Mouse (Mus musculus) MEL (cell line): ENCODE data around the gene Stmnd1. TPM values are rescaled to one million over a fixed set of nuclear protein-coding genes. Genes with fewer than 3 reads are reported as not detected.

Experiments
- DNase-seq: peaks from one replicate; pipeline ENCODE4 v3.0.0; 2011; ENCODE audit warnings: low read depth, low spot score
- H3K27ac ChIP-seq: 2 replicates; pipeline ENCODE4 v1.5.1; 2012; ENCODE audit warnings: low read depth, mild to moderate bottlenecking, control low read depth, low read length, moderate library complexity; ENCODE audit not compliant: control insufficient read depth
- H3K27me3 ChIP-seq, 2 experiments: fragments of 150-350 bp in 1 of 2; sonication (generic) in 1 of 2; 2 replicates each; pipeline ENCODE4 v1.6.1; 2012; ENCODE audit warnings: low read length in 2 of 2, mild to moderate bottlenecking in 2 of 2, improper control_type of control experiment in 1 of 2, moderate library complexity in 1 of 2; ENCODE audit not compliant: insufficient read depth in 2 of 2, control insufficient read depth in 1 of 2
- H3K36me3 ChIP-seq, 2 experiments: 2 replicates each; pipeline ENCODE4 v1.6.1; 2012 to 2014; ENCODE audit warnings: low read length in 2 of 2, improper control_type of control experiment in 1 of 2, inconsistent platforms in 1 of 2, mild to moderate bottlenecking in 1 of 2; ENCODE audit not compliant: insufficient read depth in 2 of 2, control insufficient read depth in 1 of 2
- H3K4me1 ChIP-seq, 2 experiments: fragments of 150-350 bp in 1 of 2; sonication (generic) in 1 of 2; 2 replicates each; pipeline ENCODE4 v1.6.1; 2012; ENCODE audit warnings: low read length in 2 of 2, improper control_type of control experiment in 1 of 2, mild to moderate bottlenecking in 1 of 2; ENCODE audit not compliant: insufficient read depth in 2 of 2, control insufficient read depth in 1 of 2
- H3K4me3 ChIP-seq, 2 experiments: fragments of 150-350 bp in 1 of 2; sonication (generic) in 1 of 2; 2 replicates each; pipeline ENCODE4 v1.5.1; 2012; ENCODE audit warnings: low read depth in 2 of 2, low read length in 2 of 2, mild to moderate bottlenecking in 2 of 2, moderate library complexity in 2 of 2, control low read depth in 1 of 2, improper control_type of control experiment in 1 of 2; ENCODE audit not compliant: control insufficient read depth in 1 of 2, insufficient read depth in 1 of 2
- H3K79me2 ChIP-seq: 2 replicates; pipeline ENCODE4 v1.6.1; 2012; ENCODE audit warnings: mild to moderate bottlenecking, low read length, moderate library complexity; ENCODE audit not compliant: control insufficient read depth, poor library complexity, insufficient read depth
- H3K9ac ChIP-seq: 2 replicates; pipeline ENCODE4 v1.6.1; 2012; ENCODE audit warnings: low read depth, mild to moderate bottlenecking, control low read depth, low read length, moderate library complexity; ENCODE audit not compliant: control insufficient read depth, poor library complexity, severe bottlenecking
- H3K9me3 ChIP-seq: fragments of 150-350 bp; sonication (generic); replicated peaks from 2 replicates; pipeline ENCODE4 v1.6.1; 2012; ENCODE audit warnings: mild to moderate bottlenecking, low read length, improper control_type of control experiment, moderate library complexity; ENCODE audit not compliant: insufficient read depth
- BHLHE40 ChIP-seq: IDR thresholded peaks from 2 replicates; pipeline ENCODE4 v1.6.1; 2012; ENCODE audit warnings: low read depth, mild to moderate bottlenecking, inconsistent platforms, low read length, improper control_type of control experiment, borderline replicate concordance
- CHD2 ChIP-seq: IDR thresholded peaks from 2 replicates; pipeline ENCODE4 v1.6.1; 2011; ENCODE audit warnings: low read length, improper control_type of control experiment
- EP300 ChIP-seq, 2 experiments: IDR thresholded peaks; 2 replicates each; pipeline ENCODE4 v1.6.1; 2011; ENCODE audit warnings: improper control_type of control experiment in 2 of 2, low read length in 2 of 2, low read depth in 1 of 2, mild to moderate bottlenecking in 1 of 2
- GABPA ChIP-seq: IDR thresholded peaks from 2 replicates; pipeline ENCODE4 v1.6.1; 2012; ENCODE audit warnings: low read depth, mild to moderate bottlenecking, inconsistent platforms, low read length, improper control_type of control experiment, moderate library complexity
- KAT2A ChIP-seq: conservative IDR thresholded peaks from 2 replicates; pipeline ENCODE4 v1.6.1; 2012; ENCODE audit warnings: low read depth, low read length, improper control_type of control experiment, inconsistent platforms
- MEF2A ChIP-seq: IDR thresholded peaks from 2 replicates; pipeline ENCODE4 v1.6.1; 2014; ENCODE audit warnings: low read depth, mild to moderate bottlenecking, inconsistent platforms, low read length, improper control_type of control experiment; ENCODE audit not compliant: poor library complexity, insufficient replicate concordance, severe bottlenecking; ENCODE audit errors: extremely low read depth
- MXI1 ChIP-seq: IDR thresholded peaks from 2 replicates; pipeline ENCODE4 v1.6.1; 2011; ENCODE audit warnings: mild to moderate bottlenecking, low read depth, low read length, improper control_type of control experiment
- MYB ChIP-seq: IDR thresholded peaks from 2 replicates; pipeline ENCODE4 v1.6.1; 2011; ENCODE audit warnings: mild to moderate bottlenecking, low read depth, low read length, improper control_type of control experiment
- MYC ChIP-seq: IDR thresholded peaks from 2 replicates; pipeline ENCODE4 v1.6.1; 2011; ENCODE audit warnings: low read depth, mild to moderate bottlenecking, low read length, improper control_type of control experiment, moderate library complexity
- POLR2A ChIP-seq, 2 experiments: IDR thresholded peaks; 2 replicates each; pipeline ENCODE4 v1.6.1; 2011 to 2012; ENCODE audit warnings: low read length in 2 of 2, mild to moderate bottlenecking in 2 of 2, control low read depth in 1 of 2, improper control_type of control experiment in 1 of 2, low read depth in 1 of 2, moderate library complexity in 1 of 2; ENCODE audit not compliant: control insufficient read depth in 1 of 2, insufficient read depth in 1 of 2, poor library complexity in 1 of 2
- RCOR1 ChIP-seq: IDR thresholded peaks from 2 replicates; pipeline ENCODE4 v1.6.1; 2012; ENCODE audit warnings: low read depth, mild to moderate bottlenecking, inconsistent platforms, low read length, improper control_type of control experiment
- SIN3A ChIP-seq: IDR thresholded peaks from 2 replicates; pipeline ENCODE4 v1.6.1; 2012; ENCODE audit warnings: low read length, improper control_type of control experiment, inconsistent platforms
- TCF12 ChIP-seq: IDR thresholded peaks from 2 replicates; pipeline ENCODE4 v1.6.1; 2014; ENCODE audit warnings: low read depth, mild to moderate bottlenecking, inconsistent platforms, low read length, improper control_type of control experiment, moderate library complexity
- USF1 ChIP-seq: IDR thresholded peaks from 2 replicates; pipeline ENCODE4 v1.6.1; 2014; ENCODE audit warnings: low read depth, mild to moderate bottlenecking, inconsistent platforms, low read length, improper control_type of control experiment, moderate library complexity
- ZKSCAN1 ChIP-seq: IDR thresholded peaks from 2 replicates; pipeline ENCODE4 v1.6.1; 2012; ENCODE audit warnings: low read depth, mild to moderate bottlenecking, inconsistent platforms, low read length, improper control_type of control experiment, moderate library complexity
- ZMIZ1 ChIP-seq: IDR thresholded peaks from 2 replicates; pipeline ENCODE4 v1.6.1; 2012; ENCODE audit warnings: low read depth, mild to moderate bottlenecking, inconsistent platforms, low read length, improper control_type of control experiment, moderate library complexity
- polyA plus RNA-seq, 2 experiments: library from polyadenylated mRNA; stranded (reverse) in 1 of 2; unstranded in 1 of 2; fragments of >175 nt in 1 of 2; fragments of >200 nt in 1 of 2; gene quantifications; 2 replicates each; pipeline versions ENCODE4 v1.2.1 to v1.2.4; 2012; ENCODE audit warnings: low replicate concordance in 2 of 2, low read depth in 1 of 2; ENCODE audit not compliant: insufficient read length in 2 of 2, insufficient read depth in 1 of 2, missing spikeins in 1 of 2
- total RNA-seq: library from RNA; depleted of rRNA; stranded (reverse); fragments of 300-350 nt; gene quantifications from 2 replicates; pipeline ENCODE4 v1.2.3, GENCODE M21; 2012

Stmnd1 gene
- total and polyA plus RNA-seq, 3 experiments = not detected

GRCm38 (mm10) chr13:46337791-46338190 lies 64.3 kb downstream of the Stmnd1 start:
- no peaks in the 10 kb centered on the region for H3K79me2 ChIP-seq
- no peak overlapping the region for H3K27ac ChIP-seq
- no peaks in the 10 kb centered on the region; the same call in 1 of the 2 replicates for H3K9me3 ChIP-seq
- TF ChIP-seq TCF12 = no peak
- no peak for TF ChIP-seq KAT2A
- no peak for TF ChIP-seq MXI1
- TF ChIP-seq MYC = no peak
- no peak for TF ChIP-seq EP300 (IDR thresholded peaks at IDR 0.05; ENCODE audit: low read depth in 1 of 2, low read length in 2 of 2)
- TF ChIP-seq MEF2A = no peak
- TF ChIP-seq ZKSCAN1 = no peak
- TF ChIP-seq RCOR1 = no peak
- no peak for TF ChIP-seq ZMIZ1
- TF ChIP-seq GABPA = no peak
- H3K36me3 ChIP-seq = peaks cover 0 to 4% of the 10 kb centered on the region in 2 experiments; a peak in 2 of 4 replicates
- no peak overlapping the region for H3K9ac ChIP-seq
- no peak overlapping the region for H3K4me3 ChIP-seq
- H3K27me3 ChIP-seq = no peaks in the 10 kb centered on the region
- no peak for DNase-seq
- H3K4me1 ChIP-seq = peaks cover 4 to 5% of the 10 kb centered on the region in 2 experiments; a peak in 2 of 4 replicates

DNA sequence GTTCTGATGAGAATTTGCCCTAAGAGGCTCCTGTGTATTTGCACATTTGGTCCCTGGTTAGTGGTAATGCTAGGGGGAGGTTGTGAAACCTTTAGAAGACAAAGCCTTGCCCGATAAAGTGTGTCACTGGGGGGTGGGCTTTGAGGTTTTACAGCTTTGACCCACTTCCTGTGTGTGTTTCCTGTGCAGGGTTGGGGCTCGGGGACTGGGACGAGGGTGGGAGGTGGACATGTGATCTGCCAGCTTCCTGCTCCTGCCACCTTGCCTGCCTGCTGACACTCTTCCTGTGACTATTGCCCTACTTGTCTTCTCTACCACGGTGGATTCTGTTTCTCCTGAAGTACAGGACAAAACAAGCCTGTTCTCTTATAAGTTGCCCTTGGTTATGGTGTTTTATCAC lies 66.4 kb downstream of the Stmnd1 start:
- Histone ChIP-seq H3K27me3 (no peaks in the 10 kb centered on the region), H3K4me1 (peaks cover 4 to 5% of the 10 kb centered on the region in 2 experiments; a peak in 2 of 4 replicates), H3K36me3 (peaks cover 0 to 4% of the 10 kb centered on the region in 2 experiments; a peak in 2 of 4 replicates), H3K4me3 (peak overlapping the region in 1 of 2 experiments; percentile 26; a peak in 1 of 4 replicates), H3K79me2 (no peaks in the 10 kb centered on the region), H3K9ac (no peak overlapping the region), H3K9me3 (no peaks in the 10 kb centered on the region), H3K27ac (no peak overlapping the region)
- TF ChIP-seq USF1 (peak; percentile 70), POLR2A (IDR thresholded peaks at IDR 0.05; ENCODE audit: control insufficient read depth in 1 of 2, insufficient read depth in 1 of 2, low read depth in 1 of 2, low read length in 2 of 2, poor library complexity in 1 of 2) (no peak)
- DNase-seq = no peak

DNA sequence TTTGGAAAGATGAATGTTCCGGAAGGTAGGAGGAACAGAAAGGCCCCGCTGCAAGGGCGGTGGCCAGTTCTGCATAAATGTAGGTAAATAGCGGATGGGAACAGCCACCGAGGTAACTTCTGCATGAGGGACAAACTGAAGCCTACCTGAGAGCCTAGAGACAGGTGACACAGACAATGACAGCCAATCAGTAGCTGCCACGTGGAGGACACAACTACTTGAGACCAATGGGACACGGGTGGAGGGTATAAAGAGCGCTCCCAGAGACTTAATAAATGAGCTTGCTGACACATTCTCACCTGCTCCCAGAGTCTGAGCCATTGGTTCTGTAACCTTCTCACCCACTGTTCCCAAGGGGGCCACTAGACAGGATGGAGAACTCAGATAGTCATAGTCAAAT lies 67.1 kb downstream of the Stmnd1 start:
- H3K27me3 ChIP-seq = no peaks in the 10 kb centered on the region
- no peak for TF ChIP-seq RCOR1
- no peak for TF ChIP-seq GABPA
- no peak for TF ChIP-seq USF1
- no peak for TF ChIP-seq CHD2
- TF ChIP-seq POLR2A (IDR thresholded peaks at IDR 0.05; ENCODE audit: control insufficient read depth in 1 of 2, insufficient read depth in 1 of 2, low read depth in 1 of 2, low read length in 2 of 2, poor library complexity in 1 of 2) = no peak
- TF ChIP-seq MYB = no peak
- no peak for TF ChIP-seq TCF12
- no peak for TF ChIP-seq SIN3A
- no peak for TF ChIP-seq BHLHE40
- H3K27ac ChIP-seq = no peak overlapping the region
- peaks cover 0 to 4% of the 10 kb centered on the region in 2 experiments; a peak in 2 of 4 replicates for H3K36me3 ChIP-seq
- no peaks in the 10 kb centered on the region for H3K9me3 ChIP-seq
- peaks cover 4 to 5% of the 10 kb centered on the region in 2 experiments; a peak in 2 of 4 replicates for H3K4me1 ChIP-seq
- H3K9ac ChIP-seq = no peak overlapping the region
- no peak overlapping the region for H3K4me3 ChIP-seq
- no peak for DNase-seq
- no peaks in the 10 kb centered on the region for H3K79me2 ChIP-seq
